Mouse (Mus musculus): ENCODE data around the gene Ivns1abp. TPM values are rescaled to one million over a fixed set of nuclear protein-coding genes. Genes with fewer than 3 reads are reported as not detected.
"Not testable (repeated sequence)": the region's sequence is repeated elsewhere in the genome, so short reads cannot be mapped to it uniquely, and the experiment has no call there.

The Ivns1abp gene
- polyA plus RNA-seq (2015; fragmentation: Nextera tagmentation; extraction: Ambion mirVana), result 225 and 245 TPM in 2 replicates

DNA sequence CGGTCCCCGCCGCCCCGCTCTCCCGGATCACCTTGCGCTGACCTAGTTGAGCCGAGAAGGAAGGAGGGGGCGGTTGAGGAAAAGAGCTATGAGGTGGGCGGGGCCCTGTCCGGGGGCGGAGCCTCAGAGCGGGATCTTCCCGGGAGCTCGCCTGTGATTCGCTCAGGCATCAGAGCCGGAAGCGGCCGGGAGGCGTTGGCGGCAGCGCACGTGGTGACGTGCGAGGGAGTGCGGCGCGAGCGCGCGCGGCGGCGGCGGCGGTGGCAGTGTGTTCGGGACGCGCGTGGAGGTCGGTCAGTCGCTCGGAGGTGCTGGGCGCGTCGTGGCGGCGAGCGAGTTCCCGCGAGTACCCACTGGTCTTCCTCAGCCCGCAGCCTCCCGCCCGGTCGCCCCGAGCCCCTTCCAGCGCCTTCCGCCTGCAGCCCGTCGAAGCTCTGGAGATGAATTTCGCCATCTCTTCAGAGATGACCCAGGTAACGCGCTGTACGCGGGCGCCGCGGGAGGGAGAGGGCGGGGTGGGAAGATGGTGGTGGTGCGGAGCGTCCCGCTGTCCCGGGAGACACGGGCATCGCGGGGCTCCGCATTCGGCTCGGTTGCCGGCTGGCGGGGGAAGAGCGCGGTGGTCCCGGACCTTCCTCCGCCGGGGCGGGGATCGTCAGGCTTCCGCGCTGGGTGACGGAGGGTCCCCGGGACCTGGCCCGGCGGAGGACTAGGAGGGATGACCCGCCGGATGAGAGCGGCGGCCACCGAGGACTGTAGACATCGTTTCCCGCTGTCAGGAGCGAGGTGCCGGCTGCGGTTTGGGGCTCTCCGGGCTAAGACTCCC lies at the start of gene Ivns1abp:
Gene Ivns1abp, plus strand, starts transcription at position 195 of the 826 bp plus-strand sequence.
- under 1% methylated on average over 83 of the region's 104 CpGs for WGBS
- peak; percentile 93 for ATAC-seq (ENCODE audit: insufficient number of reproducible peaks, low FRiP score, low TSS enrichment, low read depth)
- H3K9ac ChIP-seq, result peak within 1 kb of the TSS; percentile 86

DNA sequence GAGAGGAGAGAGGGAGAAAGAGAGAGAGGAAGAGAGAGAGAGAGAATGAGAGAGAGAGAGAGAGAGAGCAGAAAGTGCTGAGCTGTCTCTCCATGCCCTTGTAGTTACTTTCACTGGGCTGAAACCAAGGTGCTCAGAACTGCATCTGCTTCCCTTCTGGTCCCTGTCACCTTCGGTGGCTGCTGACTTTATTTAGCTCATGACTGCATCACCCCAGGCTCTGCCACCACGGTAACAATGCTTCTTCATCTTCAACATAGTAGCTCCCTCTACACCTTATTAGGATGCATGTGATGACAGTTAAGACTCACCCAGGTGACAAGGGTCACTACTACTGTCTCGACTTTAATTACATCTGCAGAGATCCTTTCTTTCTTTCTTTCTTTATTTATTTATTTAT lies 48.8 kb upstream of the Ivns1abp start:
- WGBS, result 60% methylated on average over 3 of the region's 3 CpGs
- H3K36me3 ChIP-seq, result no peaks in the 10 kb centered on the region
- H3K9me3 ChIP-seq, result no peaks in the 10 kb centered on the region
- no peak overlapping the region for H3K4me2 ChIP-seq
- H3K4me1 ChIP-seq, result no peaks in the 10 kb centered on the region
- no peak overlapping the region for H3K27ac ChIP-seq
- no peaks in the 10 kb centered on the region for H3K27me3 ChIP-seq
- H3K9ac ChIP-seq, result no peak overlapping the region
- no peak for ATAC-seq (ENCODE audit: insufficient number of reproducible peaks, low FRiP score, low TSS enrichment, low read depth)
- H3K4me3 ChIP-seq, result no peak overlapping the region

More for the DNA sequence above, at the start of gene Ivns1abp:
- Histone ChIP-seq H3K36me3 (no peaks in the 10 kb centered on the region), H3K27me3 (no peaks in the 10 kb centered on the region), H3K9me3 (no peaks in the 10 kb centered on the region), H3K27ac (peak within 1 kb of the TSS; percentile 94), H3K4me3 (peak within 1 kb of the TSS; percentile 82), H3K4me2 (peak within 1 kb of the TSS; percentile 74), H3K4me1 (peaks cover 25% of the 10 kb centered on the region)

DNA sequence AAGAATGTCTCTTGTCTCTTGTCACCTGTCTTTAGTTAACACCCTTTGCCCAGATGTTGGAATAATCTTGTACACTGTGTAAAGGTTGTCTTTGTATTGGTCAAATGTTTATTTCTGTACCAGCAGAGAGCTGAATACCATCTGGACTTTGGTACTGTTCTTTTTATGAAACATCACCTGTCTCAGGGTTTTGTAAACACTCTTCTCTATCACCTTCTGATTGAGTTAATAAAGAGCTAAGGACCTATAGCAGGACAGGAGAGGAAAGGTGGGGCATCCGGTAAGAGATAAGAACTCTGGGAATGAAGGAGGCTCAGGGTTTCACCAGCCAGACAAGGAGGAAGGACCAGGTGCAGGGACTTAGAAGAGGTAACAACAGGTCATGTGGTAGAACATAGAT lies 47.7 kb upstream of the Ivns1abp start:
- Histone ChIP-seq H3K27ac (no peak overlapping the region), H3K4me3 (no peak overlapping the region), H3K36me3 (no peaks in the 10 kb centered on the region), H3K4me2 (no peak overlapping the region), H3K4me1 (no peaks in the 10 kb centered on the region), H3K9ac (no peak overlapping the region), H3K27me3 (no peaks in the 10 kb centered on the region), H3K9me3 (no peaks in the 10 kb centered on the region)
- no peak for ATAC-seq (ENCODE audit: insufficient number of reproducible peaks, low FRiP score, low TSS enrichment, low read depth)
- 84% methylated on average over 1 of the region's 1 CpGs for WGBS

DNA sequence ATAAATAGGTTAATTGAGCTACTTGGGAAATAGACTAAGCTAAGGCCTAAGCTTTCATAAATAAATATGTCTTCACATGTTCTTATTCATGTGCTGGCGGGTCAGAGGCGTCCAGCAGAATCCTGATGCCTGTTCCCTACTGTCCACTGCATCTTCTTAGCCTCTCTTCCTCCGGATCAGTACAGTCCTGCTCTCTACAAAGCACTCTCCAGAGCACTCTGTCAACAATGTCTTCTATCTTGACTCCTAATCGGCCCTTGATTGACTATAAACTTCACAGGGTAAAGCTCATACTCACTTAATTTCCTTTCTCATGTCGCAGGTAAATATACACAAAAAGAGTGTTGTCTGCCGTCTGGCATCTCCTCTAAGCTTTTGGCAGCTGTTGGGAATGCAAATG lies 47.3 kb upstream of the Ivns1abp start:
- no peak overlapping the region for H3K4me2 ChIP-seq
- H3K9me3 ChIP-seq, result no peaks in the 10 kb centered on the region
- H3K4me1 ChIP-seq, result no peaks in the 10 kb centered on the region
- H3K4me3 ChIP-seq, result no peak overlapping the region
- H3K27ac ChIP-seq, result no peak overlapping the region
- WGBS, result 78% methylated on average over 6 of the region's 6 CpGs
- no peaks in the 10 kb centered on the region for H3K27me3 ChIP-seq
- no peak overlapping the region for H3K9ac ChIP-seq
- ATAC-seq (ENCODE audit: insufficient number of reproducible peaks, low FRiP score, low TSS enrichment, low read depth), result no peak
- H3K36me3 ChIP-seq, result no peaks in the 10 kb centered on the region

DNA sequence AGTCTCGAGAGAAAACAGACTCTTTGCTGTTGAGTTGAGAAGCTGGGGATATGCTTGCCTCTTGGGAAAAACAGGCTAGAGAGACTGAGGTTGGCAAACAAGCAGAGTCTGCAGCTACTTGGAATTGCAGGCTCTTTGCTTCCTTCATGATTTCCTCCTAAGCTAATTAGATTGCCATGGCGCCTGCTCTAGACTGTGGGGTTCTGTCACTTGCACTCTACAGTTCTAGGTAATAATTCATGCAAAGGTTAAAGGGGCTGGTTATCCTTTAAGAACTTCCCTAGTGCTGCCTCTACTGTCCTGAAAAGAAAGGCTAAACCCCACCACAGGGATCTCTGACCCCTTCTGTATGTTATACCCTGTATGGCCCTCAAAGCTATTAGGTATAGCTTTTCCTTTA lies 46.7 kb upstream of the Ivns1abp start:
- Histone ChIP-seq H3K27ac (no peak overlapping the region), H3K4me3 (no peak overlapping the region), H3K4me1 (no peaks in the 10 kb centered on the region), H3K27me3 (no peaks in the 10 kb centered on the region), H3K9me3 (no peaks in the 10 kb centered on the region), H3K9ac (no peak overlapping the region), H3K36me3 (no peaks in the 10 kb centered on the region), H3K4me2 (no peak overlapping the region)
- ATAC-seq (ENCODE audit: insufficient number of reproducible peaks, low FRiP score, low TSS enrichment, low read depth), result no peak
- 73% methylated on average over 2 of the region's 2 CpGs for WGBS

DNA sequence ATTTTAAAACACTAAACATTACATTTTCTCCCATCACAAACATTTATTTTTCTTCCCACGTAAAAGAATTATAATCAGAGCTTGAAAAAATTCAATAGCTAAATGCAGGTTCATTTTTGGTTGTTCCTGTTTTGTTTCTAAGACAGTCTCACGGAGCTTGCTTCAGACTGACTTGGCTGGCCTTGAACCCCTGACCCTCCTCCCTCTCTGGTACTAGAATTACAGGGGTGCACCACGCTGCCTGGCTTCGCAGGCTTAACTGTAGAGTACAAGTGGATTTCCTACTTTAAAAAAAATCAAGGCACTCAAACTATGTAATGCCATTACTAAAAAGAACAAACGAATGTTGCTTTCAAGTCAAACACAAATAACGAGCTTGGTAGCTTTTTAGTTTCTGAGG lies 42.8 kb upstream of the Ivns1abp start:
- no peaks in the 10 kb centered on the region for H3K4me1 ChIP-seq
- 62% methylated on average over 6 of the region's 6 CpGs for WGBS
- H3K9me3 ChIP-seq, result no peaks in the 10 kb centered on the region
- no peak overlapping the region for H3K27ac ChIP-seq
- no peaks in the 10 kb centered on the region for H3K27me3 ChIP-seq
- no peaks in the 10 kb centered on the region for H3K36me3 ChIP-seq
- no peak overlapping the region for H3K9ac ChIP-seq
- H3K4me3 ChIP-seq, result no peak overlapping the region
- ATAC-seq (ENCODE audit: insufficient number of reproducible peaks, low FRiP score, low TSS enrichment, low read depth), result no peak
- no peak overlapping the region for H3K4me2 ChIP-seq

DNA sequence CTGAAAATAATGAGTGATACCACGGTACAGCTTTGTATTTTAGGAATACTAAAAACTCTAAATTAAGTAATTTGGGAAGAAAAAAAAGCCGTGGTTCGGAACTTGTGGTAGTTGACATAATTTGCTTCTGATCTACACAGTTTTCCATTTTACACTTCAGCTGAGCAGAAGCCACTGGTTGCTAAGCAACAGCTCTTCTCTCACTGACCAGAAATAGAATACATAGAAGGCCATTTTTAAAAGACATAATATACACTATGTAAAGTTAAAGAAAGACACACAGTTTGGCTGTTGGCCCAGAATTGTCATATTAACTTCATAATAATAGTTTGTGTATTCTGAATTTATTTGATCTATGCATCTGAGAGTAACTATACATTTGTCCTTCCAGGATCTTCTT lies 42.4 kb upstream of the Ivns1abp start:
- no peak overlapping the region for H3K9ac ChIP-seq
- ATAC-seq (ENCODE audit: insufficient number of reproducible peaks, low FRiP score, low TSS enrichment, low read depth), result no peak
- WGBS, result 64% methylated on average over 3 of the region's 3 CpGs

DNA sequence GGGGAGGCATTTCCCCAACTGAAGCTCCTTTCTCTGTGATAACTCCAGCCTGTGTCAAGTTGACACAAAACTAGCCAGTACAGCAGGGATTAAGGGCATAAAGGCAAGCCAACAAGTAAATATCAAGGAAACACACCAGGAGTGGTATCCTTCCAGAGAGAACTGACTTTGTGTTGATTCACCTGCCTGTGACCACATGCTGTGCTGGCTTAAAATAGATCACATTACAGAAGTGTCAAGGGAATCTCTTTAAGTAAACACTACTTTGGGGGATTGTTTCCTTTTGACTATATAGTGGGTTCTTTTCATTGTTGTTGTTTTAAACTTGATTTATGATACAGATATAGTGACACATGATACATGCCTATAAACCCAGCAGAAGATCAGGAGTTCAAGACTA lies 41.0 kb upstream of the Ivns1abp start:
- Histone ChIP-seq H3K4me1 (no peaks in the 10 kb centered on the region), H3K27me3 (no peaks in the 10 kb centered on the region), H3K4me2 (no peak overlapping the region), H3K36me3 (no peaks in the 10 kb centered on the region), H3K4me3 (no peak overlapping the region), H3K9ac (no peak overlapping the region), H3K9me3 (no peaks in the 10 kb centered on the region), H3K27ac (no peak overlapping the region)
- ATAC-seq (ENCODE audit: insufficient number of reproducible peaks, low FRiP score, low TSS enrichment, low read depth), result no peak

More for the DNA sequence above, 42.4 kb upstream of the Ivns1abp start:
- H3K4me2 ChIP-seq, result no peak overlapping the region
- H3K4me3 ChIP-seq, result no peak overlapping the region
- H3K4me1 ChIP-seq, result no peaks in the 10 kb centered on the region
- H3K36me3 ChIP-seq, result no peaks in the 10 kb centered on the region
- H3K27ac ChIP-seq, result no peak overlapping the region
- H3K9me3 ChIP-seq, result no peaks in the 10 kb centered on the region
- no peaks in the 10 kb centered on the region for H3K27me3 ChIP-seq

DNA sequence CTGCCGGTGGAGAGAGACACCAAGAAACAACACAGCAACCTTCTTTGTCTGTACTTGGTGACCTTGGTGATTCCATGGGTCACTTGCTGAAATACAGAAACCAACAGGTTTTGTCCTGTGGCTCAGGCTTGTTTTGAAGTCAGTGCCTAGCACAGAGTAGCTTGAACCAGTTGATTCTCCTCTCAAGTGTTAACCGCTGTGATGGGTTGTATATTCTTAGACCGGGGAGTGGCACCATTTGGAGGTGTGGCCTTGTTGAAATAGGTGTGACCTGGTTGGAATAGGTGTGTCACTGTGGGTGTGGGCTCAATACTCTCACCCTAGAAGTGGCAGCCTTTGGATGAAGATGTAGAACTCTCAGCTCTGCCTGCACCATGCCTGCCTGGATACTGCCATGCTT lies 39.3 kb upstream of the Ivns1abp start:
- H3K9ac ChIP-seq; ATAC-seq (ENCODE audit: insufficient number of reproducible peaks, low FRiP score, low TSS enrichment, low read depth); H3K36me3 ChIP-seq; H3K4me3 ChIP-seq; H3K27me3 ChIP-seq; H3K9me3 ChIP-seq; H3K4me2 ChIP-seq; H3K4me1 ChIP-seq; H3K27ac ChIP-seq: not testable (repeated sequence)
- 86% methylated on average over 3 of the region's 3 CpGs for WGBS

DNA sequence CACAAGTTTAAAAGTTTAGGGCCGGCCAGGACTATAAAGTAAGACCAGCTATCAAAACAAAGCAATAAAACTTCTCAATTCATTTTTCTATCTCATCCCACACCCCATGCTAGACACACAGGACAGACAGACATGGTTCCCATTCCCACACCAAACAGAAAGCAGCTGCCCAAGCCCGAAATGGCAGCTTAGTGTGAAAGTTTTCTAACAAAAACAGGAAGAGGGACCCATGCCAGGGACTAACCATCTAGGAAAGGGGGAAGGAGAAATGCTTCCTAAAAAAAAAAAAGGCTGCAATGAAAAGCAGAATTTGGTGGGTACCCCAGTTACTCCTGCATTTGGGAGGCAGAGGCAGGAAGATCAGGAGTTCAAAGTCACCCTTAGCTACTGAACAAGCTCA lies 37.2 kb upstream of the Ivns1abp start:
- Histone ChIP-seq H3K4me2 (no peak overlapping the region), H3K9ac (no peak overlapping the region), H3K27me3 (no peaks in the 10 kb centered on the region), H3K9me3 (no peaks in the 10 kb centered on the region), H3K36me3 (no peaks in the 10 kb centered on the region), H3K4me1 (no peaks in the 10 kb centered on the region), H3K4me3 (no peak overlapping the region), H3K27ac (no peak overlapping the region)
- 56% methylated on average over 2 of the region's 2 CpGs for WGBS
- ATAC-seq (ENCODE audit: insufficient number of reproducible peaks, low FRiP score, low TSS enrichment, low read depth), result no peak

DNA sequence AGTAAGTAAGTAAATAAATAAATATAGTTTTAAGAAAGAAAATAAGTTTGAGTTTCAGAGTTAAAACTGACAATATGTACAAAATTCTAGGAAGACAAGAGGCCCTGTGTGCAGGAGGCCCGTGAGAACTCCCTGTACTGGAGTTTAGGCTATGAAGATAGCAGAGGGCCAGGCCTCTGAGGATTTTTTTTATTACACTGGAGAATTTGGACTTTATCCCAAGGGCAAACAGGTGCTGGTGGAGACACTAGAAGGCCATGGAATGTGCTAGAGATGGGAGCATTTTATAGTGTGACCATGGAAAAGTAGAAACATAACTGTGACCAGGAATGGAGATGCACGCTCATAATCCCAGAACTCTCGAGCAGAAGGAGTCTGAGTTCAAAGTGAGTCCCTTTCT lies 36.5 kb upstream of the Ivns1abp start:
- Histone ChIP-seq H3K4me2 (no peak overlapping the region), H3K9me3 (no peaks in the 10 kb centered on the region), H3K27me3 (no peaks in the 10 kb centered on the region), H3K27ac (no peak overlapping the region), H3K4me3 (no peak overlapping the region), H3K36me3 (no peaks in the 10 kb centered on the region), H3K4me1 (no peaks in the 10 kb centered on the region), H3K9ac (no peak overlapping the region)
- WGBS, result 58% methylated on average over 3 of the region's 3 CpGs
- no peak for ATAC-seq (ENCODE audit: insufficient number of reproducible peaks, low FRiP score, low TSS enrichment, low read depth)

DNA sequence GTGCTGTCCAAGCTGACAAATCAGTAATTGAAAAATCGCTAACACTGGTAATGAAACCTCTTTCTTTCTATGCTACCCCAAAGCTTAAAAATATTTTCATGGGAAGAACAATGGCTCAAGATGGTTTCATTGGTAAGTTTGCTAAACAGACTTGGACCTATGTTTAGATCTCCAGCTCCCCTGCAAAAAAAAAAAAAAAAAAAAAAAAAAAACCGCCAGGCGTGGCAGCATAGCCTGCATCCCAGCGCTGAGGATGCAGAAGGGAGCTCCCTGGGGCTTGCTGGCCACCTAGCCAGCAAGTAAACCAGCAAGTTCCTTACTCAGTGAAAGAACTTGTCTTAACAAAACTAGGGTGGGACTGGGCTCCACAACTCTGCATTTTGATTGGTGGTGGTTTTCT lies 35.8 kb upstream of the Ivns1abp start:
- Histone ChIP-seq H3K36me3 (no peaks in the 10 kb centered on the region), H3K4me3 (no peak overlapping the region), H3K9me3 (no peaks in the 10 kb centered on the region), H3K4me1 (no peaks in the 10 kb centered on the region), H3K27ac (no peak overlapping the region), H3K27me3 (no peaks in the 10 kb centered on the region), H3K9ac (no peak overlapping the region), H3K4me2 (no peak overlapping the region)
- no peak for ATAC-seq (ENCODE audit: insufficient number of reproducible peaks, low FRiP score, low TSS enrichment, low read depth)
- WGBS, result 44% methylated on average over 4 of the region's 4 CpGs

DNA sequence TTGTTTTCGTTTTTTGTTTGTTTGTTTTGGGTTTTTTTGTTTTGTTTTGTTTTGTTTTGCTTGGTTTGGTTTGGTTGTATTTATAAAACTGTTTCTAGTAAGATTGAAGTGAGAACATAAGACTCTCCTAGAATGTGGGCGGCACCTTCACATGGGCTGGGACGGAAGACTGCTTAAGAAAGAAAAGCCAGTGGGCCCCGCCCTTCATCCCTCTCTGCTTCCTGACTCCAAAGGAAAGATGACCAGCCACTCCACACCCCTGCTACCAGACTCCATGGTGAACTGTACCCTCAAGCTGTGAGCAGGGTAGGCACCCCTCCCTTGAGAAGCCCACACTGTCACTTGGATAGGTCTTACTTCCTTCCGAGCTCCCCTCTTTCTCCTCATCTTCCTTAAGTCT lies 33.8 kb upstream of the Ivns1abp start:
- WGBS, result 81% methylated on average over 5 of the region's 5 CpGs
- no peak overlapping the region for H3K9ac ChIP-seq
- no peaks in the 10 kb centered on the region for H3K4me1 ChIP-seq
- no peak for ATAC-seq (ENCODE audit: insufficient number of reproducible peaks, low FRiP score, low TSS enrichment, low read depth)
- no peak overlapping the region for H3K27ac ChIP-seq
- H3K4me3 ChIP-seq, result no peak overlapping the region
- H3K4me2 ChIP-seq, result no peak overlapping the region
- no peaks in the 10 kb centered on the region for H3K9me3 ChIP-seq
- H3K27me3 ChIP-seq, result no peaks in the 10 kb centered on the region
- no peaks in the 10 kb centered on the region for H3K36me3 ChIP-seq
